Mouse (Mus musculus) liver, embryonic 14.5 days (tissue): ENCODE results near the gene Thra. TPM values are rescaled to one million over a fixed set of nuclear protein-coding genes. Genes with fewer than 3 reads are reported as not detected.
A peak's percentile ranks its signal among the peaks of the same experiment; 100 is the strongest.

Experiments used
- ATAC-seq: fragments of 200-750 bp; cut with Nextera tagmentation; 2 replicates; pipeline ENCODE4 v1.8.0; 2017; ENCODE audit warnings: moderate number of reproducible peaks, mild to moderate bottlenecking, moderate library complexity; ENCODE audit not compliant: insufficient read depth
- DNase-seq, 3 experiments: peaks; one replicate each; pipeline ENCODE4 v3.0.0-alpha.2; 2012 to 2013; ENCODE audit warnings: low read depth in 3 of 3, low spot score in 3 of 3
- H3K27ac ChIP-seq: fragments of 300-500 bp; sonication (generic); 2 replicates; pipeline ENCODE4 v1.5.1; 2014; ENCODE audit warnings: moderate library complexity, mild to moderate bottlenecking, control low read depth, inconsistent platforms
- H3K27me3 ChIP-seq: fragments of 300-500 bp; sonication (generic); 2 replicates; pipeline ENCODE4 v1.6.1; 2014; ENCODE audit warnings: mild to moderate bottlenecking, low read length, moderate library complexity; ENCODE audit not compliant: control insufficient read depth, insufficient read depth
- H3K36me3 ChIP-seq: fragments of 300-500 bp; sonication (generic); replicated peaks from 2 replicates; pipeline ENCODE4 v1.6.1; 2014; ENCODE audit warnings: low read depth; ENCODE audit not compliant: control insufficient read depth, insufficient read depth
- H3K4me1 ChIP-seq, 2 experiments: fragments of 200-500 bp in 1 of 2; fragments of 300-500 bp in 1 of 2; sonication (generic) in 1 of 2; replicated peaks; 2 replicates each; pipeline ENCODE4 v1.6.1; 2012 to 2014; ENCODE audit warnings: antibody characterized with exemption in 1 of 2, inconsistent platforms in 1 of 2, low read length in 1 of 2; ENCODE audit not compliant: control insufficient read depth in 2 of 2, insufficient read depth in 2 of 2
- H3K4me2 ChIP-seq: fragments of 300-500 bp; sonication (generic); 2 replicates; pipeline ENCODE4 v1.6.1; 2014; ENCODE audit warnings: low read depth, mild to moderate bottlenecking, control low read depth, moderate library complexity
- H3K4me3 ChIP-seq, 2 experiments: fragments of 200-500 bp in 1 of 2; fragments of 300-500 bp in 1 of 2; sonication (generic) in 1 of 2; 2 replicates each; pipeline ENCODE4 v1.5.1; 2012 to 2014; ENCODE audit warnings: low read depth in 2 of 2, low read length in 2 of 2, mild to moderate bottlenecking in 2 of 2, control low read depth in 1 of 2, inconsistent platforms in 1 of 2, moderate library complexity in 1 of 2; ENCODE audit not compliant: insufficient read depth in 1 of 2
- H3K9ac ChIP-seq: fragments of 300-500 bp; sonication (generic); replicated peaks from 2 replicates; pipeline ENCODE4 v1.6.1; 2014; ENCODE audit warnings: mild to moderate bottlenecking, control low read depth, moderate library complexity
- H3K9me3 ChIP-seq: fragments of 300-500 bp; sonication (generic); 2 replicates; pipeline ENCODE4 v1.6.1; 2016; ENCODE audit warnings: low read length, mixed read lengths; ENCODE audit not compliant: control insufficient read depth
- CTCF ChIP-seq: IDR thresholded peaks from 2 replicates; pipeline ENCODE4 v1.5.1; 2016; ENCODE audit warnings: antibody characterized with exemption, low read depth, control low read depth
- EP300 ChIP-seq: IDR thresholded peaks from 2 replicates; pipeline ENCODE4 v1.6.1; 2016; ENCODE audit warnings: antibody characterized with exemption, low read depth
- WGBS: fragments of 180-500 bp; shearing (Covaris S2); extraction: QIAGEN DNeasy Blood & Tissue Kit; methylation state at CpG from one replicate; pipeline ENCODE4 v1.1.7; 2014; ENCODE audit not compliant: insufficient replicate concordance; 5-methylcytosine and 5-hydroxymethylcytosine counted together
- polyA plus RNA-seq, 2 experiments: library from polyadenylated mRNA; depleted of rRNA in 1 of 2; stranded (reverse) in 1 of 2; unstranded in 1 of 2; fragments of >200 nt; fragmentation: Nextera tagmentation in 1 of 2; extraction: Ambion mirVana in 1 of 2; gene quantifications; 2 replicates each; pipeline versions ENCODE4 v1.2.1 to v1.2.3; 2012 to 2014

Thra gene
- polyA plus RNA-seq, 2 experiments: 8.3 to 15.6 TPM

GRCm38 (mm10) chr11:98696454-98697216, 43.8 kb upstream of the Thra start:
- Histone ChIP-seq H3K4me3 (no peak overlapping the region), H3K36me3 (peaks cover 27% of the 10 kb centered on the region)
- 78% methylated on average over 14 of the region's 14 CpGs for WGBS

GRCm38 (mm10) chr11:98697225-98697624, 43.2 kb upstream of the Thra start:
- H3K27me3 ChIP-seq: no peaks in the 10 kb centered on the region
- H3K9me3 ChIP-seq: no peaks in the 10 kb centered on the region
- H3K4me3 ChIP-seq: no peak overlapping the region
- WGBS: 80% methylated on average over 12 of the region's 12 CpGs
- peaks cover 23% of the 10 kb centered on the region for H3K36me3 ChIP-seq
- no peak overlapping the region for H3K4me2 ChIP-seq
- DNase-seq (no peak), ATAC-seq (no peak)
- no peak for TF ChIP-seq CTCF
- no peak for TF ChIP-seq EP300
- no peak overlapping the region for H3K27ac ChIP-seq
- H3K9ac ChIP-seq: no peak overlapping the region
- no peaks in the 10 kb centered on the region for H3K4me1 ChIP-seq

More at GRCm38 (mm10) chr11:98696454-98697216, 43.8 kb upstream of the Thra start:
- no peak for TF ChIP-seq EP300
- no peak for TF ChIP-seq CTCF
- Histone ChIP-seq H3K9ac (no peak overlapping the region), H3K9me3 (no peaks in the 10 kb centered on the region), H3K4me1 (no peaks in the 10 kb centered on the region), H3K27ac (no peak overlapping the region), H3K27me3 (no peaks in the 10 kb centered on the region), H3K4me2 (no peak overlapping the region)
- ATAC-seq (no peak), DNase-seq (no peak)

- no peak overlapping the region for H3K27ac ChIP-seq
- H3K4me2 ChIP-seq: no peak overlapping the region
- H3K9ac ChIP-seq: no peak overlapping the region
- ATAC-seq (no peak), DNase-seq (no peak)
- no peak for TF ChIP-seq CTCF
- no peak for TF ChIP-seq EP300
- H3K27me3 ChIP-seq: no peaks in the 10 kb centered on the region
- no peak overlapping the region for H3K4me3 ChIP-seq
- no peaks in the 10 kb centered on the region for H3K4me1 ChIP-seq
- 74% methylated on average over 16 of the region's 16 CpGs for WGBS
- peaks cover 16% of the 10 kb centered on the region for H3K36me3 ChIP-seq
- H3K9me3 ChIP-seq: no peaks in the 10 kb centered on the region
These were observed 41.4 kb upstream of the Thra start for GRCm38 (mm10) chr11:98698849-98699640.

- TF ChIP-seq EP300 (no peak), CTCF (peak; percentile 95)
- WGBS: 22% methylated on average over 4 of the region's 4 CpGs
- DNase-seq (peak; percentile 35 to 50 (median 37)), ATAC-seq (peak; percentile 61; the same call in 1 of the 2 replicates)
- Histone ChIP-seq H3K27me3 (no peaks in the 10 kb centered on the region), H3K36me3 (peaks cover 8% of the 10 kb centered on the region), H3K4me3 (no peak overlapping the region), H3K27ac (no peak overlapping the region), H3K4me2 (no peak overlapping the region), H3K4me1 (no peaks in the 10 kb centered on the region), H3K9ac (no peak overlapping the region), H3K9me3 (no peaks in the 10 kb centered on the region)
These were observed 40.5 kb upstream of the Thra start for GRCm38 (mm10) chr11:98699911-98700310.

GRCm38 (mm10) chr11:98701213-98701670, 39.2 kb upstream of the Thra start, which contains the start of gene Csf3:
Csf3 (plus strand) TSS chr11:98701263.
- H3K4me3 ChIP-seq: no peak within 1 kb of the TSS
- H3K27me3 ChIP-seq: no peaks in the 10 kb centered on the region
- H3K27ac ChIP-seq: no peak within 1 kb of the TSS
- ATAC-seq (no peak), DNase-seq (no peak)
- WGBS: 63% methylated on average over 10 of the region's 10 CpGs
- H3K9ac ChIP-seq: no peak within 1 kb of the TSS
- no peaks in the 10 kb centered on the region; the same call in none of the 2 replicates for H3K36me3 ChIP-seq
- no peaks in the 10 kb centered on the region for H3K4me1 ChIP-seq
- no peak within 1 kb of the TSS for H3K4me2 ChIP-seq
- TF ChIP-seq EP300: no peak
- no peak for TF ChIP-seq CTCF
- no peaks in the 10 kb centered on the region for H3K9me3 ChIP-seq
